Mouse (Mus musculus) left cerebral cortex, adult 8-10 months (tissue): ENCODE measurements around the gene Cdh20. TPM values are rescaled to one million over a fixed set of nuclear protein-coding genes. Genes with fewer than 3 reads are reported as not detected.

Experiments used
- DNase-seq, 2 experiments: peaks; one replicate each; pipeline ENCODE4 v3.0.0; 2022; ENCODE audit warnings: low spot score in 2 of 2
- total RNA-seq, 4 experiments: library from RNA; stranded (reverse); gene quantifications; 2 replicates each; pipeline ENCODE4 v1.2.4; 2022

Cdh20 gene
- total RNA-seq, 4 experiments from 2014 or later = 16.5 to 19.3 (median 18.4) TPM

DNA sequence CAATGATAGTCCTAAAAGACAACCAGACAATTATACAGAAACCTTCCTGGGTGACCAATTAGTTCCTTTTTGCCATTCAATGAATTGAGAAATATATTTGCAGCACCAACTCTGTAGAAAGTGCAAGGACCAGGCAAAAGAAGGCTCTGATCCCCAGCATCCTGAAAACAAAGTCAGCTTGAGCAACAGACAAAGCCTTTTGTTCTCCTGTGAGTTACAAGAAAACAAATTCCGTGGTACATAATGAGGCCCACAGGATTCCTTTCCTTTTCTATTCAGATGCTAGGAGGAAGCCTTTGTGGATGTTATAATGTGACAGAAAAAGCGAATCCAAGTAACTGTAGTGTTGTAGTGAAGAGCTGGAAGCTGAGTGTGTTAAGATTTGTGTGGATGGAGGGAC is 244.3 kb downstream of the Cdh20 start:
- no peak for DNase-seq

DNA sequence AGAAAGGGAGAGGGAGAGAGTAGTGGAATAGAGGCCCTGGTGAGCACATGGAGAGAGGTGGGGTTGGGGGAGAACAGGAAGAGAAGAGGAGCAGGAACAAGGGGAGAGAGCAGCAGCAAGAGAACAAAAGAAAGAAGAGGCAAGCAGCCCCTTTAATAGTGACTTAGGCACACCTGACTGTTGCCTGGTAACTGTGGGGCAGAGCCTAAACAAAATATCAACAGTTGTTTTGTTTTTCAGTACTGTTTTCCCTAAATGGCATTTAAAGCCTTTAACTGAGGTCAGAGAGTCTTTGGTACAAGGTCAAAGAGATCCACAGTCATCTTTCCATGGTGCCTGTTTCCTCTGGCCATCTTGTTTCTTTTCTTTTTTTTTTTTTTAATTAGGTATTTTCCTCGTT is 245.0 kb downstream of the Cdh20 start:
- no peak for DNase-seq

DNA sequence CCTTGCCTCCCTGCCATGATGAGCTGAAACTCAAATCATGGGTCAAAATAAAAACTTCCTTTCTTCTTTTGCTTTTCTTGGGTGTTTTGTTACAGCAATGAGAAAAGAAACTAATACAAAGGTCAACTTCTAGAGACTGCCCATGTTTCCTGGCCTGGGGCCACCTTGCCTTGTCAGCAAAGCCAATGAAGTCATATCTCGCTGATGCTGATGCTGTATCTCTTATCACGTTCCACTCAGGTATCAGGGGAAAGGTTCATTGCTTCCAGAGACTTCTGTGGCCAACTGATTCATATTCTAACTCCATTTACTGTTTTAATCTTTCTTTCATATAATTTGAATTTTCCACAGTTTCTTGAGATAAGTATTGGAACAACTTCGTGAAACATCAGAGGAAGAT is 273.3 kb downstream of the Cdh20 start:
- DNase-seq = no peak
